Mouse (Mus musculus): ENCODE data around the gene Tapt1. TPM values are rescaled to one million over a fixed set of nuclear protein-coding genes. Genes with fewer than 3 reads are reported as not detected.
"Not testable (repeated sequence)": the region's sequence is repeated elsewhere in the genome, so short reads cannot be mapped to it uniquely, and the experiment has no call there.

Gene Tapt1
- total RNA-seq (2018; cell fraction: chromatin; rRNA removed) = 10 to 100 TPM; 26.6 to 64.4 (median 47.6) TPM
- 10 to 100 TPM; 14.7 to 21.1 (median 17.2) TPM for total RNA-seq (2018; cell fraction: cytosol; rRNA removed)
- total RNA-seq (2018; cell fraction: nucleus; rRNA removed) = 10 to 100 TPM; 20.0 to 54.3 (median 34.3) TPM
- polyA plus RNA-seq (2018) = 13.4 to 19.0 TPM (median 14.0 TPM) in 3 replicates

- no peaks in the 10 kb centered on the region for H3K36me3 ChIP-seq (ENCODE audit: inconsistent target)
- H3K79me2 ChIP-seq (ENCODE audit: inconsistent target) = peaks cover 26% of the 10 kb centered on the region; the same call in 1 of the 2 replicates
- under 1% methylated on average over 91 of the region's 121 CpGs for WGBS (ENCODE audit: missing documents)
- peak within 1 kb of the TSS; percentile 87 for H3K4me3 ChIP-seq (ENCODE audit: inconsistent target)
- peak within 1 kb of the TSS; percentile 37 for H3K27ac ChIP-seq
Measured at GRCm38 (mm10) chr5:44226521-44227461, at the start of gene Tapt1. TSS of gene Tapt1 (minus strand) at chr5:44226626.

- Histone ChIP-seq H3K79me2 (ENCODE audit: inconsistent target) (no peaks in the 10 kb centered on the region), H3K27ac (no peak overlapping the region), H3K36me3 (ENCODE audit: inconsistent target) (no peaks in the 10 kb centered on the region), H3K4me3 (ENCODE audit: inconsistent target) (no peak overlapping the region)
- WGBS (ENCODE audit: missing documents) = 89% methylated on average over 4 of the region's 4 CpGs
Measured at GRCm38 (mm10) chr5:44271564-44271963, 45.1 kb upstream of the Tapt1 start.

DNA sequence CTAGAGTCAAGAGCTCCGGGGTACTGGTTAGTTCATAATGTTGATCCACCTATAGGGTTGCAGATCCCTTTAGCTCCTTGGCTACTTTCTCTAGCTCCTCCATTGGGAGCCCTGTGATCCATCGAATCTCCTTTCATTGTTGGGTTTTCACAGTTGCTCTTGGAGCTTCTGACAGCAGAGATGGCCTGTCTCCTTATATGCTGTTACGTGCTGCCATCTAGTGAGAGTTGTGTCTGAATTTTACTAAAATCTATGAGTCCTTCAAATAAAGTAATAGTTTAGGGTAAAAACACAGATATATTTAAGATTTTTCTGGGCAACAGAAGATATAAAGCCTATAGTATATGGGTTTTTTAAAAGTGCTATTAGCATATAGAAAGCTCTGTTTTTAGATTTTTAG is 42.1 kb upstream of the Tapt1 start:
- H3K27ac ChIP-seq; H3K36me3 ChIP-seq (ENCODE audit: inconsistent target); H3K79me2 ChIP-seq (ENCODE audit: inconsistent target); H3K4me3 ChIP-seq (ENCODE audit: inconsistent target): not testable (repeated sequence)
- WGBS (ENCODE audit: missing documents) = 45% methylated on average over 2 of the region's 3 CpGs

DNA sequence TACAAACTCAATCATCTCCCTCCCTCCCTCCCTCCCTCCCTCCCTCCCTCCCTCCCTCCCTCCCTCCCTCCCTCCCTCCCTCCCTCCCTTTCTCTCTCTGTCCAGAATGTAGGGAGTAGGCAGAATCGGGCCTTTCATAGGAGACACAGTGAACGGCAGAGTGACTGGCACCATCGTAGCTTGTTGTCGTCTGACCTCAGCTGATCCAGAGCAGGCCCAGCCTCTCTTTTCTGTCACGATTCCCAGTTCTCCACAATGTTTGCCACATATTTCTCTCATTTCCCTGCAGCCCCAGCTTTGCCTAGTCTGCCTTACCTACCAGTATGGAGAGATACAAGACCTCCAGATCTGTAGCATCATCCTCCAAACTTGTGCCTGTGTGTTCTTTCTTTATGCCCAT is 35.3 kb upstream of the Tapt1 start:
- H3K4me3 ChIP-seq (ENCODE audit: inconsistent target) = no peak overlapping the region
- no peaks in the 10 kb centered on the region for H3K79me2 ChIP-seq (ENCODE audit: inconsistent target)
- whole genome bisulfite sequencing (ENCODE audit: missing documents) = 92% methylated on average over 5 of the region's 5 CpGs
- no peak overlapping the region for H3K27ac ChIP-seq
- no peaks in the 10 kb centered on the region for H3K36me3 ChIP-seq (ENCODE audit: inconsistent target)

GRCm38 (mm10) chr5:44261172-44261571 is 34.7 kb upstream of the Tapt1 start:
- 87% methylated on average over 3 of the region's 3 CpGs for WGBS (ENCODE audit: missing documents)
- Histone ChIP-seq H3K27ac (no peak overlapping the region), H3K36me3 (ENCODE audit: inconsistent target) (no peaks in the 10 kb centered on the region), H3K4me3 (ENCODE audit: inconsistent target) (no peak overlapping the region), H3K79me2 (ENCODE audit: inconsistent target) (no peaks in the 10 kb centered on the region)

DNA sequence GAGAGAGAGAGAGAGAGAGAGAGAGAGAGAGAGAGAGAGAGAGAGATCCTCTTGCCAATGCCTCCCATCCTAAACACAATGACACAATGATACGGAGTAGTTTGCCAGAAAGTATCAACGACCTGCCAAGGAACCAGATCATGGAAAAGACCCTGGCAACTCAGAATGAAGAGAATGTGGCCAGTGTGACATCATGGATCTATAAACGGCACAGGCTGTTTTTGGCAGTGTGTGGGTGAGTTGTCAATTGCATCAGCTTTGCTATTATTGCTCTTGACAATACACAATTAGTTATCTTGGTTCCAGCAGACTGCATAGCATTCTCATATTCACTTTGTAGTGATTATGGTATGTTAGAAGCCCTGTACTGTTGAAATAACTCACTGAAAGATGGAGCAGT is 33.3 kb upstream of the Tapt1 start:
- WGBS (ENCODE audit: missing documents) = 82% methylated on average over 3 of the region's 3 CpGs
- Histone ChIP-seq H3K4me3 (ENCODE audit: inconsistent target) (no peak overlapping the region), H3K36me3 (ENCODE audit: inconsistent target) (no peaks in the 10 kb centered on the region), H3K79me2 (ENCODE audit: inconsistent target) (no peaks in the 10 kb centered on the region), H3K27ac (no peak overlapping the region)

DNA sequence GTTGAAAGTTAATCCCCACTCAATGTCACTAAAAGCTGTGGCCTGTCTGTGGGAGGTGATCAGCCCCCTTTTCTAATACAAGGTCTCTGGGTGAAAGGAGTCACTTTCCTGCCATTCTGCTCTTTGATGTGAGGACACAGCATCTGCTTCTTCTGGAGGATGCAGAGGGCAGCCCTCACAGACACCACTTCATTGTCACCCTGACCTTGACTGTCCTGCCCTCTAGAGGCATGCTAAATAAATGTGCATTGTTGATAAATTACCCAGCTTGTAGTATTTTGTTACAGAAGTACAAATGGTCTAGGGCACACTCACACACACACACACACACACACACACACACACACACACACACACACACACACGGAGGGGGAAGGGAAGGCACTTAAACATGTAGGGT is 31.7 kb upstream of the Tapt1 start:
- no peaks in the 10 kb centered on the region for H3K79me2 ChIP-seq (ENCODE audit: inconsistent target)
- H3K27ac ChIP-seq = no peak overlapping the region
- H3K4me3 ChIP-seq (ENCODE audit: inconsistent target) = no peak overlapping the region
- no peaks in the 10 kb centered on the region for H3K36me3 ChIP-seq (ENCODE audit: inconsistent target)
- no CpG with 5 or more reads among the region's 1 CpGs for WGBS (ENCODE audit: missing documents)

DNA sequence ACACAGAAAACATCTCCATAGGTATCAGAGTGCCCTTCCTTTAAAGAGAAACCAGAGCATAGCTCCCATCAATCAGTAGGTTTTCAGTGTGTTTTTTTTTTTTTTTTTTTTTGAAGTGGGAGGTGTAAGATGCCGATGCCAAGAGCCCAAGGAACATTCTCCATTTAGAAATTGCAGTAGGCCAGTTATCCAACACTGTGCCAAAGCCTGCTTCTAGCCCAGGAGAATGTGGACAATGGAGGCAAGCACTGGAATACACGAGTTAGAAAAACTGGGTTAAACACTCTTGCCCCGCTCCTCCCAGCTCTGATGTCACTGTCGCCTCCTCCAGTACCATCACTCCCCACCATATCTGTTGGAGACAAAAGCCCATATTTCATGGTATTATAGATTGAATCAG is 31.0 kb upstream of the Tapt1 start:
- H3K27ac ChIP-seq = no peak overlapping the region
- no peak overlapping the region for H3K4me3 ChIP-seq (ENCODE audit: inconsistent target)
- no peaks in the 10 kb centered on the region for H3K36me3 ChIP-seq (ENCODE audit: inconsistent target)
- H3K79me2 ChIP-seq (ENCODE audit: inconsistent target) = no peaks in the 10 kb centered on the region
- 93% methylated on average over 4 of the region's 4 CpGs for WGBS (ENCODE audit: missing documents)

- Histone ChIP-seq H3K79me2 (ENCODE audit: inconsistent target) (no peaks in the 10 kb centered on the region), H3K4me3 (ENCODE audit: inconsistent target) (no peak overlapping the region), H3K27ac (no peak overlapping the region), H3K36me3 (ENCODE audit: inconsistent target) (no peaks in the 10 kb centered on the region)
- 94% methylated on average over 3 of the region's 3 CpGs for WGBS (ENCODE audit: missing documents)
Measured at GRCm38 (mm10) chr5:44256512-44256911, 30.1 kb upstream of the Tapt1 start.

DNA sequence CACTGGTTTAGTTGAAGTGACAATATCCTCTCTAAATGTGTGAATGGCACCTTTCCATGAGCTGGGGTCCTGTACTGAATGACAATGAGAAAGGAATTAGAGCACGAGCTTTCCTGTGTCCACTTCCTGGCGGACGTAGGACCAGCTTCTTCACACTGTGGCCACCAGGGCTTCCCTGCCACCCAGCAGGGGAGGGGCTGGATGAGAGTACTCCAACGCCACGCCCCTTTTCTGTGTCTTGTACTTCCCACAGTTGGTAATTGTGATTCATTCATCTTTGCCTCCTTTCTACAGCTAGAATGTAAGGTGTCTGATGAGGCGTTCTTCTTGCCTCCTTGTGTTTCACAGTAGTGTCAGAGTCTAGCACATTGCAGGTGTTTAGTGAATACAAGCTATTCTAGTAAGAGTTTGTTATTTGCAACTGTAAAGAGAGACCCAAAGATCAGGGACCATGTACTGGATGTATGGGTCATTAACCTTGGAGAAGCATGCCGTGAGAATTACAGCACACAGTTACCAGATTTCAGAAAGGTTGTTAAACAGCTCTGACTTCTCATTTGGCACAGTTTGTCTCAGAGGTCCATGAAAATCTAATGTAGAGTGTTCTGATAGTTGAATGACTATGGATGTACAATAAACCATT is 29.5 kb upstream of the Tapt1 start:
- 61% methylated on average over 7 of the region's 7 CpGs for WGBS (ENCODE audit: missing documents)
- Histone ChIP-seq H3K36me3 (ENCODE audit: inconsistent target) (no peaks in the 10 kb centered on the region), H3K4me3 (ENCODE audit: inconsistent target) (no peak overlapping the region), H3K79me2 (ENCODE audit: inconsistent target) (no peaks in the 10 kb centered on the region), H3K27ac (no peak overlapping the region)

DNA sequence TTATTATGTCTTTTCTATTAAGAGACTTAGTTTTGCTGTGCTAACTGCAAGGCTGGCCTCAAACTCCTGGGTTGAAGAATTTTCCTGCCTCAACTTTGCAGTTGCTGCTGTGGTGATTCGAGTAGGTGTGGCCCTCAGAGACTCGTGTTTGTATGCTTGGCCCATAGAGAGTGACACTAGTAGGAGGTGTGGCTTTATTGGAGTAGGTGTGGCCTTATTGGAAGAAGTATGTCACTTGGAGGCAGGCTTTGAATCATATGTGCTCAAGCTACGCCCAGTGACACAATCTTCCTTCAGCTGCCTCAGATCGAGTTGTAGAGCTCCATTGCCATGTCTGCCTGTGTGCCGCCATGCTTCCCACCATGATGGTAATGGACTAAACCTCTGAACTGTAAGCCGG is 27.0 kb upstream of the Tapt1 start:
- H3K36me3 ChIP-seq (ENCODE audit: inconsistent target) = no peaks in the 10 kb centered on the region
- H3K4me3 ChIP-seq (ENCODE audit: inconsistent target) = no peak overlapping the region
- H3K27ac ChIP-seq = no peak overlapping the region
- WGBS (ENCODE audit: missing documents) = 90% methylated on average over 6 of the region's 6 CpGs
- no peaks in the 10 kb centered on the region for H3K79me2 ChIP-seq (ENCODE audit: inconsistent target)

GRCm38 (mm10) chr5:44252395-44252794 is 26.0 kb upstream of the Tapt1 start:
- H3K27ac ChIP-seq = no peak overlapping the region
- WGBS (ENCODE audit: missing documents) = 85% methylated on average over 4 of the region's 4 CpGs
- no peaks in the 10 kb centered on the region for H3K79me2 ChIP-seq (ENCODE audit: inconsistent target)
- no peaks in the 10 kb centered on the region for H3K36me3 ChIP-seq (ENCODE audit: inconsistent target)
- H3K4me3 ChIP-seq (ENCODE audit: inconsistent target) = no peak overlapping the region

GRCm38 (mm10) chr5:44250211-44250955 is 24.0 kb upstream of the Tapt1 start:
- Histone ChIP-seq H3K79me2 (ENCODE audit: inconsistent target) (no peaks in the 10 kb centered on the region), H3K36me3 (ENCODE audit: inconsistent target) (no peaks in the 10 kb centered on the region), H3K4me3 (ENCODE audit: inconsistent target) (no peak overlapping the region), H3K27ac (no peak overlapping the region)
- WGBS (ENCODE audit: missing documents) = 96% methylated on average over 5 of the region's 5 CpGs

DNA sequence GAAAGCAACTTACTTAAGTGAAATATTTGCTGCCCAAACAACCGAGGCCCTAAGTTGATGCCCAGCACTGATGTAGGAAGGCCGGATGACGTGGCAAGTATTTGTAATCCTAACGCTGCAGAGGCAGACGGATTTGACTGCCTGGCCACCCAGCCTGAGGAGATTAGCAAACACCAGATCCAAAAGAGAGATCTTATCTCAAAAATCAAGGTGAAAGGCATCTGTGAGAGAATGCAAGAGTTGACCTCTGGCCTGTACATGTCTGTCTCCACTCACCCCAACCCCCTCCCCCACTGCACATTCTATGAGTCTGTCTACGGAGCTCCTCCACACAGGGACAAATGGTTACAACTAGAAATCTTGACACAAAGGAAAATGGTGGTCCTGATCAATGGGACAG is 22.9 kb upstream of the Tapt1 start:
- Histone ChIP-seq H3K36me3 (ENCODE audit: inconsistent target) (no peaks in the 10 kb centered on the region), H3K27ac (no peak overlapping the region), H3K79me2 (ENCODE audit: inconsistent target) (no peaks in the 10 kb centered on the region), H3K4me3 (ENCODE audit: inconsistent target) (no peak overlapping the region)
- WGBS (ENCODE audit: missing documents) = 93% methylated on average over 6 of the region's 6 CpGs
